Mouse (Mus musculus) erythroblast, adult 5-6 weeks (primary cell): ENCODE results near the gene Xrcc6. TPM values are rescaled to one million over a fixed set of nuclear protein-coding genes. Genes with fewer than 3 reads are reported as not detected.
A peak's percentile ranks its signal among the peaks of the same experiment; 100 is the strongest.

Experiments
- ATAC-seq: replicated peaks from 2 replicates; pipeline ENCODE4 v1.8.0; 2016; ENCODE audit warnings: moderate number of reproducible peaks, mild to moderate bottlenecking, moderate TSS enrichment, inconsistent platforms; ENCODE audit not compliant: poor library complexity, low FRiP score, severe bottlenecking
- total RNA-seq, 2 experiments: library from RNA; stranded (forward) in 1 of 2; stranded (reverse) in 1 of 2; fragments of 150-400 nt in 1 of 2; fragments of 200-764, 138-1000 nt in 1 of 2; gene quantifications; 2 replicates each; pipeline versions ENCODE4 v1.2.3 to v1.2.4; 2015 to 2017; ENCODE audit warnings: low replicate concordance in 2 of 2

Xrcc6 gene
- total RNA-seq (2015; ENCODE audit: low replicate concordance) (17.6 and 41.7 TPM in 2 replicates), total RNA-seq (2017; ENCODE audit: low replicate concordance) (23.6 and 52.2 TPM in 2 replicates)

DNA sequence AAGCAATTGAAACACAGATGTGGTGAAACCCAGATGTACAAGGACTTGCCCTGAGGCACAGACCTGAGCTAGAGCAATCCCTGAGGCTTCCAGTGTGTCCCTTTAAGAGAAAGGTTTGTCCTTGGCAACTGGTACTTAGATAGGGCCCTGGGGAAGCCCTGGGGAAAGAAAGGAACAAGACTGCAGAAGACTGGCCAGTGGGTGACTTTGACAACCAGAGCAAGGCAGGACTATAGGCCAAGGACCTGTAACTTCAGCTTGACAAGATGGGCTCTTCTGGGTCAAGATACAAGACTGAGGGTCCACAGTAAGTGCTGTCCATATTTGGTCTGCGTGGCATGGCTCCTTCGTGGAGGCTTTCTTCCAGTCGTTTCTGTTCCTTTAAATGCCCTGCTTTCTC, at the start of gene Xrcc6:
Gene Xrcc6 (plus strand): TSS at position 190 of the 400 bp plus-strand sequence.
- no peak for ATAC-seq

GRCm38 (mm10) chr15:81938246-81938645, 49.4 kb upstream of the Xrcc6 start:
- no peak for ATAC-seq

GRCm38 (mm10) chr15:81939157-81939715, 48.4 kb upstream of the Xrcc6 start:
- no peak for ATAC-seq

- no peak for ATAC-seq
Observed at GRCm38 (mm10) chr15:81939774-81940173, 47.9 kb upstream of the Xrcc6 start.

DNA sequence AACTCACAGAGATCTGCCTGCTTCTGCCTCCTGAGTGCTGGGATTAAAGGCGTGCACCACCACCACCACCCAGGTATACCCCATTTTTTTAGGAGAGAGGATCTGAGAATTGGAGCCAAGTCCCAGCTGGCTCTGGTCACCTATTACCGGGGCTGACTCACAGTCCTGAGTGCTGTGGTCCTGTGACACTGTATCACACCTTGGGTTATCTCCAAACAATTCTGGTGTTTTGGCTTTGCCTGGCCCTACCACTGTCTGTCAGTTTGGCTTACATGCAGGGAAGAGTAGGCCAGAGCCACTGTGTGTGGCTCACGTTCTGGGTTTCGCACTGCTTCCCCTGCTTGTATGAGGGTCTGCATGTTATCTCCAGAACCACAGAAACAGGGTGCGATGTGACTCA, 47.4 kb upstream of the Xrcc6 start:
- no peak for ATAC-seq

- no peak for ATAC-seq
Observed at GRCm38 (mm10) chr15:81941010-81941409, 46.6 kb upstream of the Xrcc6 start.

DNA sequence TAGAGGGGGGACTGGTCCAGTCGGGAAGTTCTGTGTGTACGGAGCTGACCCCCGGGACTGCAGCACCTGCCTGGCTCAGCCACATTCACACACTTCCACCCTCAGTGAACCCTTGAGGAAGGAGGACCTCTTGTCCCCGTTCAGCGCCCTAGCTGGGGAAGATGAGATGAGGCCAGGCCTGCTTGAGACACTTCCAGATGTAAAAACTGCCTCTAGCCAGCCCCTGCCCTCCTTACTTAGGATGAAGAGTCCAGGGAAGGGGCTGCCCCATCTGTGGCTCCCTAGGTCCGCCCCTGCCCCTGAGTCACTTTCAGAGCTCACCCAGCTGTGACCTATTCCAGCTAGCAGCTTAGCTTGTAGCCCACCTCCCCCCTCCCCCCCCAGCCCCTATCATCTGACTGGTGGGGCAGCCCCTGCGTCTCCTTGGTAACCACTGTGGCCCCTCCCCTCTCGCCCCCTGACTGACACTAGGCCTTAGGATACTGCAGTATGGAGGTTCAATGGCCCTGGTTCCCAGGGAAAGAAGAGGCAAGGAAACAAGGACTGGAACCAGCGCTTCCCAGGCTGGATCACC, 44.4 kb upstream of the Xrcc6 start:
- ATAC-seq: no peak

DNA sequence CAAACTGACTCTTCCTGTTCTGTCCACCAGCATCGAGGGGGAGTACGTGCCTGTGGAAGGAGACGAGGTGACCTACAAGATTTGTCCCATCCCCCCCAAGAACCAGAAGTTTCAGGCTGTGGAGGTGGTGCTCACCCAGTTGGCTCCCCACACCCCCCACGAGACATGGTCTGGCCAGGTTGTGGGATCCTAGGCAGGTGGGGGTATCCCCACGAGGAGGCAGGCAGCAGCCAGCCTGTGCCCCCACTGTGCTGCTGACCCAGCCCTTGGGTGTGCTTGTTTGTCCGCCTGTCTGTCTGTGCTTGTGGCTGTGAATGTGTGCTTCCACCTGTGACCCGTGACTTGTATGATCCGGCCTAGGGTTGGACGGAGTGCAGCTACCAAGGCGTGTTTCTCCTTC, 38.6 kb upstream of the Xrcc6 start:
- no peak for ATAC-seq

DNA sequence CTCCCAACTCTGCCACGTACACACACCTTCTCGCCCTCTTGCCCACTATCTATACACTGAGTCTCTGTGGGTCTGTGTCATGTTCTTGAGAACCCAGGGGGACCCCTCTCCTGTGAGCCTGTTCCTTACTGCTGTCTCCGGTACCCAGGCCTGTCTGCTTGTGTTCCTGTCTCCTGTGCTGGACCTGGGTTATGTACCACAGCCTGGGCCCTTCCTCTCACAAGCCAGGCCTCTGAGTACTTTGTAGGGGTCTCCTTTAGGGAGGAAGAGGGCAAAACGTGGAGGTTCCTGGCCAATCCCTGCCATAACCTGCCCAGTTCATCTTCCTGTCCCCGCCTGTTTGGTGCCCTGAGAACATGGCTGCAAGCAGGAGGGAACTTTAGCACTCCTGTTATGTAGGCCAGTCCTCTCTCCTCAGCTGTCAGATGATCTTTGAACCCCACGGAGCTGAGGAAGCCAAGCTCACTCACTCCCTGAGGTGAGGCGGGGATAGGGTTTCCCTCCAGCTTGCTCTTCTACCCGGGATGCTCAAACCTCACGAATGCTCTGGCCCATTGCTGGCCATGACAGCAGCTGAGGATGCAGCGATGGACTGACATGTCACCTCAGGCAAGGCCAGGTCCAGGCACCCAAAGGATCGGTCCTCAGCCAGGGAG, 38.0 kb upstream of the Xrcc6 start:
- no peak for ATAC-seq

DNA sequence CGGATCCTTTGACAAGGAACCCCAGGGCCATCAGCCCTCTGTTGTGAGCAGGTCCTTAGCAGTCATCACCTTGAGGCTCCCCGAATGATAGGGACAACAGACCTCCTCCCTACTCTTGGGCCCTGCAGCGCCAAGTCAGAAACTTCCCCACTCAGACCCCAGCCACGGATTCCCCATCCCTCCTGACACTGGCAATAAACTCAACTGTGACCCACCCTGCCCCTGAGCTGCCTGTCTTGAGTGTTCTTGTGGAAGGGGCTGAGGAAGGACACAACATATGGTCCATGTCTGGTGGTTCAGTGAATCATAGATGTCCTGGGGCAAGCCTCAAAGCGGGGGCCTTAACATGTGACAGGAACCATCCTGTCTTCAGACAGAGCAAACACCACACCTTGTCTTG, 36.9 kb upstream of the Xrcc6 start:
- no peak for ATAC-seq

- no peak for ATAC-seq
Observed at GRCm38 (mm10) chr15:81951159-81951558, 36.5 kb upstream of the Xrcc6 start.

GRCm38 (mm10) chr15:81952310-81952709, 35.3 kb upstream of the Xrcc6 start:
- ATAC-seq: no peak

- ATAC-seq: no peak
Observed at GRCm38 (mm10) chr15:81954151-81954583, 33.5 kb upstream of the Xrcc6 start.

DNA sequence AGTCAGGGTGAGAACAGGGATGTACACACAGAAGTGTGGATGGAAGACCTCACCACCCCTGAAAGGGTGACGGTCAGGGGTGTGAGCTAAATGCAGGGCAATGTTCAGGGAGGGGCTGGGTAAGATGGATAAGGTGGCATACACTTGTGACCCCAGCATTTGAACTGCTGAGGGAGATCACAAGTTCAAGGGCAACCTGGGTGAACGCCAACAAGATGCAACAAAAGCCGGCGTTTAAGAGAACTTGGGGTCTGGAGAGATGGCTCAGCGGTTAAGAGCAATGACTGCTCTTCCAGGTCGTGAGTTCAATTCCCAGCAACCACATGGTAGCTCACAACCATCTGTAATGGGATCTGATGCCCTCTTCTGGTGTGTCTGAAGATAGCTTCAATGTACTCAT, 32.9 kb upstream of the Xrcc6 start:
- no peak for ATAC-seq

GRCm38 (mm10) chr15:81955414-81955813, 32.2 kb upstream of the Xrcc6 start:
- no peak for ATAC-seq

GRCm38 (mm10) chr15:81956457-81956856, 31.2 kb upstream of the Xrcc6 start:
- no peak for ATAC-seq

DNA sequence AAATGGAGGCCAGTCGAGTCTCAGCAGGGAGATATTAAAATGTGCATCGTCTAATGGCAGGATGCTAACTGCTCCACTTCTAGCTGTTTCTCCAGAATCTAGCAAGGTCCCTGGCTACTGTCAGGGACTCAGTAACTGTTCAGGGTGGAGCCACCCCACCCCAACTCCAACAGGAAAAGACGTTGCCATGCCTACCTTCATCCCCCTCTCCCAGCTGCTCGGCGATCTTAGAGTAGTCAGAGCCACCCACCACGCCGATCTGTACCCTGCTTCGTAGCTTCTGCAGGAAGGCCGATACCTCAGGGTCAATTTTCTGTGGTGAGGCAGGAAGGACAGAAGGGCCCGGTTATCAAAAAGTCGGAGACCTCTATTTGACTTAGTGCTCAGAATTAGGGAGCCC, 30.0 kb upstream of the Xrcc6 start:
- no peak for ATAC-seq

- ATAC-seq: no peak
Observed at GRCm38 (mm10) chr15:81958906-81959305, 28.7 kb upstream of the Xrcc6 start.

GRCm38 (mm10) chr15:81960171-81961077, 27.2 kb upstream of the Xrcc6 start, which contains the start of gene Pmm1:
Gene Pmm1, minus strand, starts transcription at chr15:81960930.
- ATAC-seq: peak; percentile 92

GRCm38 (mm10) chr15:81961078-81961451, 26.6 kb upstream of the Xrcc6 start:
- ATAC-seq: peak; percentile 37
